Mouse (Mus musculus): ENCODE results near the gene Plekhh3. TPM values are rescaled to one million over a fixed set of nuclear protein-coding genes. Genes with fewer than 3 reads are reported as not detected.
"Not testable (repeated sequence)": the region's sequence is repeated elsewhere in the genome, so short reads cannot be mapped to it uniquely, and the experiment has no call there.

Plekhh3 gene
- polyA plus RNA-seq, 1 experiment: 0.15 TPM

GRCm38 (mm10) chr11:101162301-101162700 lies 8.8 kb downstream of the Plekhh3 start:
- Histone ChIP-seq H3K36me3 (ENCODE audit: control insufficient read depth) (no peaks in the 10 kb centered on the region; the same call in 1 of the 2 replicates), H3K4me3 (replicated peaks) (no peak overlapping the region), H3K27me3 (ENCODE audit: control insufficient read depth) (peaks cover 93% of the 10 kb centered on the region), H3K4me1 (ENCODE audit: control insufficient read depth) (peaks cover 12% of the 10 kb centered on the region), H3K9me3 (ENCODE audit: control insufficient read depth, low read length) (peaks cover 2% of the 10 kb centered on the region; the same call in 1 of the 2 replicates)
- TF ChIP-seq TAL1 (IDR thresholded peaks at IDR 0.05; ENCODE audit: low read length) (no peak), GATA1 (IDR thresholded peaks at IDR 0.05; ENCODE audit: low read length) (no peak)

- Histone ChIP-seq H3K4me3 (replicated peaks) (no peak overlapping the region), H3K36me3 (ENCODE audit: control insufficient read depth) (no peaks in the 10 kb centered on the region; the same call in 1 of the 2 replicates), H3K9me3 (ENCODE audit: control insufficient read depth, low read length) (peaks cover 2% of the 10 kb centered on the region; the same call in 1 of the 2 replicates), H3K4me1 (ENCODE audit: control insufficient read depth) (peaks cover 12% of the 10 kb centered on the region), H3K27me3 (ENCODE audit: control insufficient read depth) (peaks cover 91% of the 10 kb centered on the region)
- no peak for TF ChIP-seq TAL1 (IDR thresholded peaks at IDR 0.05; ENCODE audit: low read length)
- TF ChIP-seq GATA1 (IDR thresholded peaks at IDR 0.05; ENCODE audit: low read length): no peak
These were observed 9.6 kb downstream of the Plekhh3 start for GRCm38 (mm10) chr11:101161551-101161950.

GRCm38 (mm10) chr11:101160981-101161505 lies 10.1 kb downstream of the Plekhh3 start:
- Histone ChIP-seq H3K27me3 (ENCODE audit: control insufficient read depth) (peaks cover 91% of the 10 kb centered on the region), H3K4me1 (ENCODE audit: control insufficient read depth) (peaks cover 12% of the 10 kb centered on the region)
- H3K4me3 ChIP-seq (replicated peaks); H3K36me3 ChIP-seq (ENCODE audit: control insufficient read depth); H3K9me3 ChIP-seq (ENCODE audit: control insufficient read depth, low read length): not testable (repeated sequence)

GRCm38 (mm10) chr11:101160151-101160550 lies 11.0 kb downstream of the Plekhh3 start:
- not testable (repeated sequence) for H3K4me3 ChIP-seq (replicated peaks); H3K36me3 ChIP-seq (ENCODE audit: control insufficient read depth); H3K9me3 ChIP-seq (ENCODE audit: control insufficient read depth, low read length)
- Histone ChIP-seq H3K27me3 (ENCODE audit: control insufficient read depth) (peaks cover 91% of the 10 kb centered on the region), H3K4me1 (ENCODE audit: control insufficient read depth) (peaks cover 15% of the 10 kb centered on the region)

- Histone ChIP-seq H3K27me3 (ENCODE audit: control insufficient read depth) (peaks cover 57% of the 10 kb centered on the region), H3K9me3 (ENCODE audit: control insufficient read depth, low read length) (no peaks in the 10 kb centered on the region), H3K36me3 (ENCODE audit: control insufficient read depth) (no peaks in the 10 kb centered on the region), H3K4me3 (replicated peaks) (no peak within 1 kb of the TSS), H3K4me1 (ENCODE audit: control insufficient read depth) (peaks cover 3% of the 10 kb centered on the region; the same call in 1 of the 2 replicates)
- no peak for TF ChIP-seq GATA1 (IDR thresholded peaks at IDR 0.05; ENCODE audit: low read length)
- TF ChIP-seq TAL1 (IDR thresholded peaks at IDR 0.05; ENCODE audit: low read length): no peak
These were observed 15.3 kb downstream of the Plekhh3 start, which contains the start of gene Tubg2 for GRCm38 (mm10) chr11:101155728-101156371. Tubg2 (plus strand) TSS chr11:101155907.

GRCm38 (mm10) chr11:101155151-101155550 lies 16.0 kb downstream of the Plekhh3 start:
- peaks cover 3% of the 10 kb centered on the region; the same call in 1 of the 2 replicates for H3K4me1 ChIP-seq (ENCODE audit: control insufficient read depth)
- no peaks in the 10 kb centered on the region for H3K36me3 ChIP-seq (ENCODE audit: control insufficient read depth)
- peaks cover 54% of the 10 kb centered on the region for H3K27me3 ChIP-seq (ENCODE audit: control insufficient read depth)
- H3K4me3 ChIP-seq (replicated peaks): no peak overlapping the region
- TF ChIP-seq GATA1 (IDR thresholded peaks at IDR 0.05; ENCODE audit: low read length) (no peak), TAL1 (IDR thresholded peaks at IDR 0.05; ENCODE audit: low read length) (no peak)
- H3K9me3 ChIP-seq (ENCODE audit: control insufficient read depth, low read length): no peaks in the 10 kb centered on the region

- Histone ChIP-seq H3K9me3 (ENCODE audit: control insufficient read depth, low read length) (no peaks in the 10 kb centered on the region), H3K4me3 (replicated peaks) (no peak overlapping the region), H3K4me1 (ENCODE audit: control insufficient read depth) (peaks cover 3% of the 10 kb centered on the region; the same call in 1 of the 2 replicates), H3K27me3 (ENCODE audit: control insufficient read depth) (peaks cover 51% of the 10 kb centered on the region), H3K36me3 (ENCODE audit: control insufficient read depth) (no peaks in the 10 kb centered on the region)
- TF ChIP-seq TAL1 (IDR thresholded peaks at IDR 0.05; ENCODE audit: low read length) (no peak), GATA1 (IDR thresholded peaks at IDR 0.05; ENCODE audit: low read length) (no peak)
These were observed 16.5 kb downstream of the Plekhh3 start for GRCm38 (mm10) chr11:101154648-101155047.

- H3K36me3 ChIP-seq (ENCODE audit: control insufficient read depth): no peaks in the 10 kb centered on the region
- peaks cover 41% of the 10 kb centered on the region for H3K27me3 ChIP-seq (ENCODE audit: control insufficient read depth)
- TF ChIP-seq TAL1 (IDR thresholded peaks at IDR 0.05; ENCODE audit: low read length) (no peak), GATA1 (IDR thresholded peaks at IDR 0.05; ENCODE audit: low read length) (no peak)
- H3K9me3 ChIP-seq (ENCODE audit: control insufficient read depth, low read length): no peaks in the 10 kb centered on the region
- H3K4me1 ChIP-seq (ENCODE audit: control insufficient read depth): peaks cover 3% of the 10 kb centered on the region; the same call in 1 of the 2 replicates
- no peak overlapping the region for H3K4me3 ChIP-seq (replicated peaks)
These were observed 18.3 kb downstream of the Plekhh3 start for GRCm38 (mm10) chr11:101152825-101153224.

GRCm38 (mm10) chr11:101151063-101151462 lies 20.1 kb downstream of the Plekhh3 start:
- Histone ChIP-seq H3K9me3 (ENCODE audit: control insufficient read depth, low read length) (no peaks in the 10 kb centered on the region), H3K27me3 (ENCODE audit: control insufficient read depth) (peaks cover 28% of the 10 kb centered on the region), H3K36me3 (ENCODE audit: control insufficient read depth) (no peaks in the 10 kb centered on the region), H3K4me3 (replicated peaks) (no peak overlapping the region), H3K4me1 (ENCODE audit: control insufficient read depth) (peaks cover 3% of the 10 kb centered on the region; the same call in 1 of the 2 replicates)
- TF ChIP-seq GATA1 (IDR thresholded peaks at IDR 0.05; ENCODE audit: low read length) (no peak), TAL1 (IDR thresholded peaks at IDR 0.05; ENCODE audit: low read length) (no peak)
